Mouse (Mus musculus) olfactory bulb, adult 2 months (tissue): ENCODE results near the gene Nhlrc2.

Experiments used
- CTCF ChIP-seq: fragments of 200-500 bp; IDR thresholded peaks from 2 replicates; pipeline ENCODE4 v1.5.1; 2012; ENCODE audit warnings: low read depth, mild to moderate bottlenecking, low read length, moderate library complexity; ENCODE audit not compliant: insufficient read depth
- POLR2A ChIP-seq: fragments of 200-500 bp; IDR thresholded peaks from 2 replicates; pipeline ENCODE4 v1.6.1; 2012; ENCODE audit warnings: mild to moderate bottlenecking, low read depth, low read length, moderate library complexity; ENCODE audit not compliant: insufficient read depth

DNA sequence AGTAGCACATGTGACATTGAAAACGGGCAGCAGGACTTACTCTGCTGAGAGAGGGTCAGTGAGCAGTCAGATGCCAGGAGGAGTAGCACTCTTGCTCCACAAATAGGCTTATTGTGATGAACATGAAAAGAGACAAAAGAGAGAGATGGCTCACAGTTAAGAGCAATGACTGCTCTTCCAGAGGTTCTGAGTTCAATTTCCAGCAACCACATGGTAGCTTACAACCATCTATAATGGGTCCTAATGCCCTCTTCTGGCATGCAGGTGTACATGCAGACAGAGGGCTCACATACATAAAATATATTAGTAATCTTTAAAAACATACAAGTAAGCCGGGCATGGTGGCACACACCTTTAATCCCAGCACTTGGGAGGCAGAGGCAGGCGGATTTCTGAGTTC, 5.1 kb downstream of the Nhlrc2 start:
- no peak for TF ChIP-seq CTCF
- no peak for TF ChIP-seq POLR2A
